Mouse (Mus musculus): ENCODE results near the gene Cfap99.
A peak's percentile ranks its signal among the peaks of the same experiment; 100 is the strongest.

- peak; percentile 14; the same call in 1 of the 2 replicates for TF ChIP-seq CTCF (IDR thresholded peaks at IDR 0.05; ENCODE audit: low read depth, low read length)
- no peak for TF ChIP-seq POLR2A (IDR thresholded peaks at IDR 0.05; ENCODE audit: borderline replicate concordance, low read depth, low read length)
Observed at GRCm38 (mm10) chr5:34336775-34337450, 48.5 kb downstream of the Cfap99 start.
